In genomic region chr8:70672325-70673078, GRCm38 (mm10) we compare ENCODE assay signal across 8 mouse cellular contexts. TPM values are rescaled to one million over a fixed set of nuclear protein-coding genes. Genes with fewer than 3 reads are reported as not detected.
A peak's percentile ranks its signal among the peaks of the same experiment; 100 is the strongest.
DNase-seq lines count a peak whose midpoint lies in the region; ATAC-seq and TF ChIP-seq lines count a peak whose summit lies in the region.

No protein-coding gene starts in this region.

- no peak for TF ChIP-seq EP300 in MEL (IDR thresholded peaks at IDR 0.05; ENCODE audit: low read depth in 1 of 2, low read length in 2 of 2)

- peak in 1 of 3 experiments; percentile 25; a peak in 1 of 6 replicates for TF ChIP-seq CTCF in MEL (IDR thresholded peaks at IDR 0.05 in 2 of 3, conservative IDR thresholded peaks at IDR 0.05 in 1 of 3; ENCODE audit: control insufficient read depth in 1 of 3, insufficient read depth in 1 of 3, low read depth in 2 of 3, low read length in 3 of 3, poor library complexity in 1 of 3, severe bottlenecking in 1 of 3)

- peak overlapping the region; percentile 79 for H3K4me3 ChIP-seq in heart, embryonic 15.5 days
- H3K4me3 ChIP-seq in MEL (ENCODE audit: control insufficient read depth in 1 of 2, insufficient read depth in 1 of 2, low read depth in 2 of 2, low read length in 2 of 2), result peak overlapping the region; percentile 64 to 67
- peak overlapping the region; percentile 57 for H3K4me3 ChIP-seq in hindbrain, embryonic 11.5 days (ENCODE audit: low read depth, low read length)
- peak overlapping the region; percentile 56 for H3K4me3 ChIP-seq in midbrain, embryonic 13.5 days (replicated peaks)

- peak overlapping the region; percentile 46 for H3K9ac ChIP-seq in heart, embryonic 15.5 days
- H3K9ac ChIP-seq in MEL (ENCODE audit: control insufficient read depth, low read depth, low read length, poor library complexity, severe bottlenecking), result peak overlapping the region; percentile 75
- H3K9ac ChIP-seq in hindbrain, embryonic 11.5 days (ENCODE audit: low read depth, low read length), result peak overlapping the region; percentile 56
- peak overlapping the region; percentile 63 for H3K9ac ChIP-seq in midbrain, embryonic 13.5 days (replicated peaks)

- WGBS in heart, embryonic 15.5 days, result 38% methylated on average over 19 of the region's 19 CpGs
- WGBS in hindbrain, embryonic 11.5 days, result 40% methylated on average over 19 of the region's 19 CpGs
- 40% methylated on average over 19 of the region's 19 CpGs for WGBS in midbrain, embryonic 13.5 days

- no peaks in the 10 kb centered on the region for H3K27me3 ChIP-seq in heart, embryonic 15.5 days
- H3K27me3 ChIP-seq in MEL (ENCODE audit: control insufficient read depth in 1 of 2, insufficient read depth in 2 of 2, low read length in 2 of 2), result no peaks in the 10 kb centered on the region
- no peaks in the 10 kb centered on the region for H3K27me3 ChIP-seq in hindbrain, embryonic 11.5 days (ENCODE audit: control insufficient read depth, insufficient read depth, low read length)
- H3K27me3 ChIP-seq in midbrain, embryonic 13.5 days, result no peaks in the 10 kb centered on the region

- no peak; the same call in 1 of the 2 replicates for TF ChIP-seq RAD21 in MEL (IDR thresholded peaks at IDR 0.05; ENCODE audit: low read depth, low read length)

- H3K36me3 ChIP-seq in heart, embryonic 15.5 days, result no peaks in the 10 kb centered on the region
- H3K36me3 ChIP-seq in MEL (ENCODE audit: control insufficient read depth in 1 of 2, insufficient read depth in 2 of 2, low read length in 2 of 2), result peaks cover 0 to 20% of the 10 kb centered on the region in 2 experiments; a peak in 2 of 4 replicates
- H3K36me3 ChIP-seq in hindbrain, embryonic 11.5 days (ENCODE audit: control insufficient read depth, insufficient read depth, low read length), result no peaks in the 10 kb centered on the region
- H3K36me3 ChIP-seq in midbrain, embryonic 13.5 days, result peaks cover 3% of the 10 kb centered on the region

- H3K79me2 ChIP-seq in MEL (ENCODE audit: control insufficient read depth, insufficient read depth, low read length, poor library complexity), result peaks cover 22% of the 10 kb centered on the region

- H3K9me3 ChIP-seq in heart, embryonic 15.5 days (replicated peaks), result no peaks in the 10 kb centered on the region
- H3K9me3 ChIP-seq in MEL (replicated peaks; ENCODE audit: insufficient read depth, low read length), result no peaks in the 10 kb centered on the region
- H3K9me3 ChIP-seq in hindbrain, embryonic 11.5 days (ENCODE audit: control insufficient read depth, low read length), result no peaks in the 10 kb centered on the region
- no peaks in the 10 kb centered on the region for H3K9me3 ChIP-seq in midbrain, embryonic 13.5 days

- ATAC-seq in heart, embryonic 15.5 days (replicated peaks; ENCODE audit: insufficient number of reproducible peaks, insufficient read depth, low FRiP score, low read depth), result no peak
- ATAC-seq in hindbrain, embryonic 11.5 days (ENCODE audit: low FRiP score), result peak; percentile 62
- peak; percentile 43; the same call in 1 of the 2 replicates for ATAC-seq in midbrain, embryonic 13.5 days

- peak overlapping the region; percentile 78 for H3K27ac ChIP-seq in heart, embryonic 15.5 days
- H3K27ac ChIP-seq in MEL (ENCODE audit: control insufficient read depth, low read depth, low read length), result peak overlapping the region; percentile 76
- H3K27ac ChIP-seq in hindbrain, embryonic 11.5 days (ENCODE audit: low read depth, low read length), result peak overlapping the region; percentile 89
- H3K27ac ChIP-seq in midbrain, embryonic 13.5 days, result peak overlapping the region; percentile 90

- DNase-seq in heart, postnatal 4 days, result no peak
- peak; percentile 65 for DNase-seq in MEL (ENCODE audit: low read depth, low spot score)
- DNase-seq in hindbrain, embryonic 11.5 days (ENCODE audit: low spot score), result no peak
- DNase-seq in Muller cell, postnatal 12 days (ENCODE audit: inconsistent ontology term), result no peak
- DNase-seq in layer of hippocampus, postnatal 36 days, result no peak
- no peak for DNase-seq in spleen, adult 18-20 months

- peak overlapping the region; percentile 63 for H3K4me2 ChIP-seq in heart, embryonic 15.5 days
- H3K4me2 ChIP-seq in hindbrain, embryonic 11.5 days (replicated peaks; ENCODE audit: low read depth, low read length), result peak overlapping the region; percentile 53; the same call in 1 of the 2 replicates
- peak overlapping the region; percentile 51 for H3K4me2 ChIP-seq in midbrain, embryonic 13.5 days (replicated peaks)

- H3K4me1 ChIP-seq in heart, embryonic 15.5 days (replicated peaks), result peaks cover 25% of the 10 kb centered on the region
- H3K4me1 ChIP-seq in MEL (ENCODE audit: control insufficient read depth in 1 of 2, insufficient read depth in 2 of 2, low read length in 2 of 2), result peaks cover 5 to 21% of the 10 kb centered on the region in 2 experiments; a peak in 3 of 4 replicates
- peaks cover 4% of the 10 kb centered on the region for H3K4me1 ChIP-seq in hindbrain, embryonic 11.5 days (replicated peaks; ENCODE audit: control insufficient read depth, insufficient read depth, low read length)
- peaks cover 23% of the 10 kb centered on the region for H3K4me1 ChIP-seq in midbrain, embryonic 13.5 days (replicated peaks)

- TF ChIP-seq POLR2A in MEL (IDR thresholded peaks at IDR 0.05; ENCODE audit: control insufficient read depth in 1 of 2, insufficient read depth in 1 of 2, low read depth in 1 of 2, low read length in 2 of 2, poor library complexity in 1 of 2), result no peak

TF ChIP-seq in MEL, 35 proteins besides CTCF, POLR2A, EP300 and RAD21:
- TF ChIP-seq SIN3A (IDR thresholded peaks at IDR 0.05; ENCODE audit: low read length) (peak; percentile 1; the same call in 1 of the 2 replicates), MXI1 (IDR thresholded peaks at IDR 0.05; ENCODE audit: low read depth, low read length) (no peak; the same call in 1 of the 2 replicates), TCF12 (IDR thresholded peaks at IDR 0.05; ENCODE audit: low read depth, low read length) (no peak), GATA1 (IDR thresholded peaks at IDR 0.05; ENCODE audit: low read depth, low read length) (no peak), CHD2 (IDR thresholded peaks at IDR 0.05; ENCODE audit: low read length) (no peak), TAL1 (IDR thresholded peaks at IDR 0.05; ENCODE audit: low read length) (no peak)

RNA-seq across cellular contexts. Expression of gene Lsm4, which starts 0.5 kb away (rescaled TPM):
- 256 and 281 TPM in 2 replicates for polyA plus RNA-seq in heart, embryonic 15.5 days (2015; fragmentation: Nextera tagmentation; extraction: Ambion mirVana)
- 100 to 1,000 TPM; 107 to 120 TPM for total RNA-seq in heart, postnatal 4 days (2021)
- 152 and 172 TPM in 2 replicates for total RNA-seq in MEL (2012; rRNA removed)
- polyA plus RNA-seq in MEL (2012; ENCODE audit: insufficient read depth in 1 of 2, insufficient read length in 2 of 2, low read depth in 1 of 2, low replicate concordance in 2 of 2, missing spikeins in 1 of 2), result 1,000 to 10,000 TPM in 1 of 2 experiments, 100 to 1,000 TPM in 1; 514 to 2,024 TPM
- 282 and 299 TPM in 2 replicates for polyA plus RNA-seq in hindbrain, embryonic 11.5 days (2014; fragmentation: Nextera tagmentation; extraction: Ambion mirVana)
- 176 and 201 TPM in 2 replicates for polyA plus RNA-seq in midbrain, embryonic 13.5 days (2015; fragmentation: Nextera tagmentation; extraction: Ambion mirVana)
- 10 to 100 TPM; 60.3 to 68.5 TPM for total RNA-seq in layer of hippocampus, postnatal 36 days (2021)

RNA-seq across cellular contexts. Expression of gene Pgpep1, which starts 12.3 kb away (rescaled TPM):
- polyA plus RNA-seq in heart, embryonic 15.5 days (2015; fragmentation: Nextera tagmentation; extraction: Ambion mirVana), result 32.2 and 36.3 TPM in 2 replicates
- total RNA-seq in heart, postnatal 4 days (2021), result 10 to 100 TPM; 32.2 to 38.4 TPM
- 12.6 and 13.7 TPM in 2 replicates for total RNA-seq in MEL (2012; rRNA removed)
- polyA plus RNA-seq in MEL (2012; ENCODE audit: insufficient read depth in 1 of 2, insufficient read length in 2 of 2, low read depth in 1 of 2, low replicate concordance in 2 of 2, missing spikeins in 1 of 2), result 10 to 100 TPM in 1 of 2 experiments, not detected in 1; 19.5 TPM
- polyA plus RNA-seq in hindbrain, embryonic 11.5 days (2014; fragmentation: Nextera tagmentation; extraction: Ambion mirVana), result 170 TPM in 2 replicates
- polyA plus RNA-seq in midbrain, embryonic 13.5 days (2015; fragmentation: Nextera tagmentation; extraction: Ambion mirVana), result 87.5 and 99.4 TPM in 2 replicates
- 10 to 100 TPM; 23.1 TPM for total RNA-seq in layer of hippocampus, postnatal 36 days (2021)

RNA-seq across cellular contexts. Expression of gene Jund, which starts 26.2 kb away (rescaled TPM):
- polyA plus RNA-seq in heart, embryonic 15.5 days (2015; fragmentation: Nextera tagmentation; extraction: Ambion mirVana), result 79.8 and 89.0 TPM in 2 replicates
- 100 to 1,000 TPM; 254 to 261 TPM for total RNA-seq in heart, postnatal 4 days (2021)
- 11.1 and 16.5 TPM in 2 replicates for total RNA-seq in MEL (2012; rRNA removed)
- polyA plus RNA-seq in MEL (2012; ENCODE audit: insufficient read depth in 1 of 2, insufficient read length in 2 of 2, low read depth in 1 of 2, low replicate concordance in 2 of 2, missing spikeins in 1 of 2), result 10 to 100 TPM in 1 of 2 experiments, not detected in 1; 18.8 TPM
- polyA plus RNA-seq in hindbrain, embryonic 11.5 days (2014; fragmentation: Nextera tagmentation; extraction: Ambion mirVana), result 126 and 137 TPM in 2 replicates
- 65.1 and 97.7 TPM in 2 replicates for polyA plus RNA-seq in midbrain, embryonic 13.5 days (2015; fragmentation: Nextera tagmentation; extraction: Ambion mirVana)
- 100 to 1,000 TPM; 157 to 183 TPM for total RNA-seq in layer of hippocampus, postnatal 36 days (2021)

RNA-seq across cellular contexts. Expression of gene Iqcn, which starts 30.8 kb away (rescaled TPM):
- 0.04 TPM in 2 replicates for polyA plus RNA-seq in heart, embryonic 15.5 days (2015; fragmentation: Nextera tagmentation; extraction: Ambion mirVana)
- under 1 TPM; 0.10 to 0.11 TPM for total RNA-seq in heart, postnatal 4 days (2021)
- 0.03 TPM in 1 of 2 replicates, not detected in the other for total RNA-seq in MEL (2012; rRNA removed)
- polyA plus RNA-seq in MEL (2012; ENCODE audit: insufficient read depth in 1 of 2, insufficient read length in 2 of 2, low read depth in 1 of 2, low replicate concordance in 2 of 2, missing spikeins in 1 of 2), result not detected
- 0.03 and 0.14 TPM in 2 replicates for polyA plus RNA-seq in hindbrain, embryonic 11.5 days (2014; fragmentation: Nextera tagmentation; extraction: Ambion mirVana)
- polyA plus RNA-seq in midbrain, embryonic 13.5 days (2015; fragmentation: Nextera tagmentation; extraction: Ambion mirVana), result 0.07 and 0.08 TPM in 2 replicates
- under 1 TPM; 0.08 to 0.10 TPM for total RNA-seq in layer of hippocampus, postnatal 36 days (2021)

RNA-seq across cellular contexts. Expression of gene Gdf15, which starts 40.2 kb away (rescaled TPM):
- polyA plus RNA-seq in heart, embryonic 15.5 days (2015; fragmentation: Nextera tagmentation; extraction: Ambion mirVana), result 0.89 and 1.3 TPM in 2 replicates
- 1 to 10 TPM; 2.7 to 3.5 TPM for total RNA-seq in heart, postnatal 4 days (2021)
- 0.15 and 1.8 TPM in 2 replicates for total RNA-seq in MEL (2012; rRNA removed)
- polyA plus RNA-seq in MEL (2012; ENCODE audit: insufficient read depth in 1 of 2, insufficient read length in 2 of 2, low read depth in 1 of 2, low replicate concordance in 2 of 2, missing spikeins in 1 of 2), result under 1 TPM in 1 of 2 experiments, not detected in 1; 0.63 TPM
- polyA plus RNA-seq in hindbrain, embryonic 11.5 days (2014; fragmentation: Nextera tagmentation; extraction: Ambion mirVana), result not detected in 2 replicates
- 0.30 TPM in 1 of 2 replicates, not detected in the other for polyA plus RNA-seq in midbrain, embryonic 13.5 days (2015; fragmentation: Nextera tagmentation; extraction: Ambion mirVana)
- not detected for total RNA-seq in layer of hippocampus, postnatal 36 days (2021)
